Mouse (Mus musculus) forebrain, postnatal 0 days (tissue): ENCODE measurements around the gene Snd1. TPM values are rescaled to one million over a fixed set of nuclear protein-coding genes. Genes with fewer than 3 reads are reported as not detected.

ENCODE experiments used
- ATAC-seq: fragments of 200-750 bp; cut with Nextera tagmentation; 2 replicates; pipeline ENCODE4 v1.8.0; 2017; ENCODE audit warnings: mild to moderate bottlenecking, moderate library complexity
- DNase-seq: peaks from one replicate; pipeline ENCODE4 v3.0.0-alpha.2; 2015
- H3K27ac ChIP-seq: fragments of 300-500 bp; sonication (generic); 2 replicates; pipeline ENCODE4 v1.5.1; 2014; ENCODE audit warnings: low read depth, mild to moderate bottlenecking, antibody characterized with exemption, low read length, moderate library complexity, mixed read lengths
- H3K27me3 ChIP-seq: fragments of 300-500 bp; sonication (generic); 2 replicates; pipeline ENCODE4 v1.6.1; 2014; ENCODE audit warnings: mild to moderate bottlenecking, low read length, mixed read lengths; ENCODE audit not compliant: insufficient read depth
- H3K36me3 ChIP-seq: fragments of 300-500 bp; sonication (generic); 2 replicates; pipeline ENCODE4 v1.6.1; 2014; ENCODE audit warnings: mild to moderate bottlenecking, moderate library complexity; ENCODE audit not compliant: insufficient read depth
- H3K4me1 ChIP-seq: fragments of 300-500 bp; sonication (generic); 2 replicates; pipeline ENCODE4 v1.6.1; 2014; ENCODE audit warnings: antibody characterized with exemption; ENCODE audit not compliant: insufficient read depth
- H3K4me2 ChIP-seq: fragments of 300-500 bp; sonication (generic); 2 replicates; pipeline ENCODE4 v1.6.1; 2014; ENCODE audit warnings: low read depth, mild to moderate bottlenecking, moderate library complexity
- H3K4me3 ChIP-seq: fragments of 300-500 bp; sonication (generic); 2 replicates; pipeline ENCODE4 v1.5.1; 2014; ENCODE audit warnings: low read depth, low read length, mixed read lengths
- H3K9ac ChIP-seq: fragments of 300-500 bp; sonication (generic); 2 replicates; pipeline ENCODE4 v1.6.1; 2014; ENCODE audit warnings: mild to moderate bottlenecking
- H3K9me3 ChIP-seq: fragments of 300-500 bp; sonication (generic); 2 replicates; pipeline ENCODE4 v1.6.1; 2016; ENCODE audit warnings: low read length
- CTCF ChIP-seq: sonication (generic); IDR thresholded peaks from 2 replicates; pipeline ENCODE4 v1.5.1; 2016; ENCODE audit warnings: antibody characterized with exemption, control low read depth, low read depth
- WGBS: fragments of 180-500 bp; shearing (Covaris S2); extraction: QIAGEN DNeasy Blood & Tissue Kit; methylation state at CpG from one replicate; pipeline ENCODE4 v1.1.7; 2014; 5-methylcytosine and 5-hydroxymethylcytosine counted together
- polyA plus RNA-seq: library from polyadenylated mRNA; unstranded; fragments of >200 nt; fragmentation: Nextera tagmentation; extraction: Ambion mirVana; gene quantifications from 2 replicates; pipeline ENCODE4 v1.2.1, GENCODE M21; 2015
- total RNA-seq: library from RNA; depleted of rRNA; stranded (reverse); fragments of >200 nt; gene quantifications from 2 replicates; pipeline ENCODE4 v1.2.3, GENCODE M21; 2014

The Snd1 gene
- total and polyA plus RNA-seq, 2 experiments from 2014 or later, result 72.4 to 90.8 TPM

GRCm38 (mm10) chr6:28747025-28747424 lies 272.1 kb downstream of the Snd1 start:
- Histone ChIP-seq H3K9me3 (no peaks in the 10 kb centered on the region), H3K4me2 (no peak overlapping the region), H3K36me3 (no peaks in the 10 kb centered on the region), H3K27me3 (no peaks in the 10 kb centered on the region), H3K27ac (peak overlapping the region; percentile 40; the same call in 1 of the 2 replicates), H3K9ac (no peak overlapping the region), H3K4me1 (peaks cover 10% of the 10 kb centered on the region; the same call in 1 of the 2 replicates), H3K4me3 (no peak overlapping the region)
- TF ChIP-seq CTCF, result no peak
- WGBS, result 67% methylated on average over 5 of the region's 5 CpGs
- peak; percentile 50 for DNase-seq
- ATAC-seq, result peak; percentile 83

GRCm38 (mm10) chr6:28747931-28748670 lies 273.2 kb downstream of the Snd1 start:
- Histone ChIP-seq H3K9ac (no peak overlapping the region), H3K27ac (no peak overlapping the region), H3K36me3 (no peaks in the 10 kb centered on the region), H3K9me3 (no peaks in the 10 kb centered on the region), H3K4me1 (peaks cover 14% of the 10 kb centered on the region; the same call in 1 of the 2 replicates), H3K4me2 (no peak overlapping the region), H3K4me3 (no peak overlapping the region), H3K27me3 (no peaks in the 10 kb centered on the region)
- WGBS, result 73% methylated on average over 14 of the region's 14 CpGs
- DNase-seq, result no peak
- TF ChIP-seq CTCF, result no peak
- ATAC-seq, result no peak

- H3K27ac ChIP-seq, result no peak overlapping the region
- WGBS, result 52% methylated on average over 3 of the region's 3 CpGs
- no peak for TF ChIP-seq CTCF
Measured at GRCm38 (mm10) chr6:28749224-28749623, 274.3 kb downstream of the Snd1 start.

GRCm38 (mm10) chr6:28751186-28751585 lies 276.2 kb downstream of the Snd1 start:
- no peak for ATAC-seq
- Histone ChIP-seq H3K4me1 (peaks cover 25% of the 10 kb centered on the region; the same call in 1 of the 2 replicates), H3K4me2 (no peak overlapping the region), H3K36me3 (no peaks in the 10 kb centered on the region), H3K9me3 (no peaks in the 10 kb centered on the region), H3K9ac (no peak overlapping the region), H3K4me3 (no peak overlapping the region), H3K27me3 (no peaks in the 10 kb centered on the region), H3K27ac (no peak overlapping the region)
- no peak for TF ChIP-seq CTCF
- DNase-seq, result no peak
- WGBS, result 47% methylated on average over 3 of the region's 3 CpGs

More at GRCm38 (mm10) chr6:28749224-28749623, 274.3 kb downstream of the Snd1 start:
- H3K9me3 ChIP-seq, result no peaks in the 10 kb centered on the region
- DNase-seq, result no peak
- H3K27me3 ChIP-seq, result no peaks in the 10 kb centered on the region
- ATAC-seq, result no peak
- H3K4me2 ChIP-seq, result no peak overlapping the region
- no peak overlapping the region for H3K9ac ChIP-seq
- H3K4me3 ChIP-seq, result no peak overlapping the region
- H3K36me3 ChIP-seq, result no peaks in the 10 kb centered on the region
- H3K4me1 ChIP-seq, result peaks cover 20% of the 10 kb centered on the region; the same call in 1 of the 2 replicates

GRCm38 (mm10) chr6:28753217-28753616 lies 278.3 kb downstream of the Snd1 start:
- H3K27me3 ChIP-seq, result no peaks in the 10 kb centered on the region
- no peak overlapping the region for H3K4me2 ChIP-seq
- peaks cover 27% of the 10 kb centered on the region; the same call in 1 of the 2 replicates for H3K4me1 ChIP-seq
- H3K9me3 ChIP-seq, result no peaks in the 10 kb centered on the region
- H3K36me3 ChIP-seq, result no peaks in the 10 kb centered on the region
- ATAC-seq (peak; percentile 52), DNase-seq (peak; percentile 75)
- no peak for TF ChIP-seq CTCF
- no peak overlapping the region for H3K4me3 ChIP-seq
- H3K9ac ChIP-seq, result no peak overlapping the region
- H3K27ac ChIP-seq, result peak overlapping the region; percentile 83
- WGBS, result 58% methylated on average over 5 of the region's 5 CpGs

- TF ChIP-seq CTCF, result no peak
- no peak overlapping the region for H3K4me3 ChIP-seq
- H3K27ac ChIP-seq, result peak overlapping the region; percentile 83
- DNase-seq (peak; percentile 60), ATAC-seq (peak; percentile 83)
- no peaks in the 10 kb centered on the region for H3K36me3 ChIP-seq
- H3K4me2 ChIP-seq, result no peak overlapping the region
- 32% methylated on average over 5 of the region's 5 CpGs for WGBS
- no peak overlapping the region for H3K9ac ChIP-seq
- H3K9me3 ChIP-seq, result no peaks in the 10 kb centered on the region
- peaks cover 27% of the 10 kb centered on the region; the same call in 1 of the 2 replicates for H3K4me1 ChIP-seq
- H3K27me3 ChIP-seq, result no peaks in the 10 kb centered on the region
Measured at GRCm38 (mm10) chr6:28753681-28754080, 278.7 kb downstream of the Snd1 start.
